Mouse (Mus musculus) forebrain, embryonic 11.5 days (tissue): ENCODE results near the gene Efcab10. TPM values are rescaled to one million over a fixed set of nuclear protein-coding genes. Genes with fewer than 3 reads are reported as not detected.

ENCODE experiments used
- ATAC-seq: fragments of 200-750 bp; cut with Nextera tagmentation; replicated peaks from 2 replicates; pipeline ENCODE4 v1.8.0; 2017; ENCODE audit warnings: moderate TSS enrichment; ENCODE audit not compliant: low FRiP score
- DNase-seq: peaks from one replicate; pipeline ENCODE4 v3.0.0-alpha.2; 2017; ENCODE audit warnings: low spot score
- H3K27ac ChIP-seq: fragments of 300-500 bp; sonication (generic); 2 replicates; pipeline ENCODE4 v1.5.1; 2014; ENCODE audit warnings: low read depth, low read length
- H3K27me3 ChIP-seq: fragments of 300-500 bp; sonication (generic); 2 replicates; pipeline ENCODE4 v1.6.1; 2014; ENCODE audit warnings: mild to moderate bottlenecking, low read length, mixed read lengths; ENCODE audit not compliant: control insufficient read depth, insufficient read depth
- H3K36me3 ChIP-seq: fragments of 300-500 bp; sonication (generic); 2 replicates; pipeline ENCODE4 v1.6.1; 2014; ENCODE audit warnings: mild to moderate bottlenecking, low read length, moderate library complexity, mixed read lengths; ENCODE audit not compliant: control insufficient read depth, insufficient read depth
- H3K4me1 ChIP-seq: fragments of 300-500 bp; sonication (generic); replicated peaks from 2 replicates; pipeline ENCODE4 v1.6.1; 2014; ENCODE audit warnings: low read length, mixed read lengths; ENCODE audit not compliant: control insufficient read depth, insufficient read depth
- H3K4me2 ChIP-seq: fragments of 300-500 bp; sonication (generic); 2 replicates; pipeline ENCODE4 v1.6.1; 2014; ENCODE audit warnings: low read depth, mild to moderate bottlenecking, low read length, moderate library complexity, mixed read lengths; ENCODE audit not compliant: severe bottlenecking
- H3K4me3 ChIP-seq: fragments of 300-500 bp; sonication (generic); 2 replicates; pipeline ENCODE4 v1.5.1; 2014; ENCODE audit warnings: low read depth, low read length
- H3K9ac ChIP-seq: fragments of 300-500 bp; sonication (generic); 2 replicates; pipeline ENCODE4 v1.6.1; 2014; ENCODE audit warnings: low read length
- H3K9me3 ChIP-seq: fragments of 300-500 bp; sonication (generic); 2 replicates; pipeline ENCODE4 v1.6.1; 2016; ENCODE audit warnings: low read length, mixed read lengths; ENCODE audit not compliant: control insufficient read depth
- WGBS: fragments of 180-500 bp; shearing (Covaris S2); extraction: QIAGEN DNeasy Blood & Tissue Kit; methylation state at CpG from one replicate; pipeline ENCODE4 v1.1.7; 2014; 5-methylcytosine and 5-hydroxymethylcytosine counted together
- polyA plus RNA-seq: library from polyadenylated mRNA; unstranded; fragments of >200 nt; fragmentation: Nextera tagmentation; extraction: Ambion mirVana; gene quantifications from 2 replicates; pipeline ENCODE4 v1.2.1, GENCODE M21; 2014

Efcab10 gene
- 0.49 TPM in 1 of 2 replicates, not detected in the other for polyA plus RNA-seq

- peak; percentile 75 for ATAC-seq
- 9% methylated on average over 24 of the region's 24 CpGs for WGBS
- H3K27me3 ChIP-seq = no peaks in the 10 kb centered on the region
- peak within 1 kb of the TSS; percentile 55 for H3K4me2 ChIP-seq
- H3K9me3 ChIP-seq = no peaks in the 10 kb centered on the region
- DNase-seq = peak; percentile 74
- H3K4me3 ChIP-seq = peak within 1 kb of the TSS; percentile 26
- H3K36me3 ChIP-seq = no peaks in the 10 kb centered on the region
- no peaks in the 10 kb centered on the region for H3K4me1 ChIP-seq
- peak within 1 kb of the TSS; percentile 23; the same call in 1 of the 2 replicates for H3K9ac ChIP-seq
- H3K27ac ChIP-seq = no peak within 1 kb of the TSS
These were observed at the start of gene Efcab10 for GRCm38 (mm10) chr12:33394804-33395623. Gene Efcab10, plus strand, starts transcription at chr12:33394854.

GRCm38 (mm10) chr12:33344970-33345772 is 49.5 kb upstream of the Efcab10 start:
- Histone ChIP-seq H3K9me3 (no peaks in the 10 kb centered on the region), H3K4me2 (peak overlapping the region; percentile 45), H3K4me1 (peaks cover 10% of the 10 kb centered on the region; the same call in 1 of the 2 replicates), H3K36me3 (no peaks in the 10 kb centered on the region), H3K27ac (no peak overlapping the region), H3K4me3 (no peak overlapping the region), H3K9ac (peak overlapping the region; percentile 40; the same call in 1 of the 2 replicates), H3K27me3 (peaks cover 2% of the 10 kb centered on the region; the same call in 1 of the 2 replicates)
- DNase-seq (no peak), ATAC-seq (peak; percentile 57)
- whole genome bisulfite sequencing = 6% methylated on average over 25 of the region's 25 CpGs

- ATAC-seq = no peak
- no peaks in the 10 kb centered on the region for H3K36me3 ChIP-seq
- no peak overlapping the region for H3K4me3 ChIP-seq
- peaks cover 10% of the 10 kb centered on the region; the same call in 1 of the 2 replicates for H3K4me1 ChIP-seq
- 32% methylated on average over 23 of the region's 23 CpGs for WGBS
- H3K27me3 ChIP-seq = peaks cover 2% of the 10 kb centered on the region; the same call in 1 of the 2 replicates
- no peak overlapping the region for H3K27ac ChIP-seq
- no peak overlapping the region; the same call in 1 of the 2 replicates for H3K9ac ChIP-seq
- no peaks in the 10 kb centered on the region for H3K9me3 ChIP-seq
- no peak overlapping the region for H3K4me2 ChIP-seq
- DNase-seq = no peak
These were observed 48.8 kb upstream of the Efcab10 start for GRCm38 (mm10) chr12:33345773-33346435.

- WGBS = 79% methylated on average over 4 of the region's 4 CpGs
These were observed 42.0 kb upstream of the Efcab10 start for GRCm38 (mm10) chr12:33352671-33353070.

GRCm38 (mm10) chr12:33358345-33358744 is 36.3 kb upstream of the Efcab10 start:
- no peak overlapping the region for H3K9ac ChIP-seq
- no peaks in the 10 kb centered on the region for H3K36me3 ChIP-seq
- no peaks in the 10 kb centered on the region for H3K27me3 ChIP-seq
- no peaks in the 10 kb centered on the region for H3K4me1 ChIP-seq
- ATAC-seq (no peak), DNase-seq (no peak)
- WGBS = 88% methylated on average over 10 of the region's 10 CpGs
- no peak overlapping the region for H3K4me2 ChIP-seq
- H3K9me3 ChIP-seq = no peaks in the 10 kb centered on the region
- no peak overlapping the region for H3K4me3 ChIP-seq
- no peak overlapping the region for H3K27ac ChIP-seq

More at GRCm38 (mm10) chr12:33352671-33353070, 42.0 kb upstream of the Efcab10 start:
- no peak for ATAC-seq
- Histone ChIP-seq H3K4me2 (no peak overlapping the region), H3K9me3 (no peaks in the 10 kb centered on the region), H3K4me1 (no peaks in the 10 kb centered on the region), H3K27me3 (no peaks in the 10 kb centered on the region), H3K36me3 (no peaks in the 10 kb centered on the region), H3K27ac (no peak overlapping the region), H3K4me3 (no peak overlapping the region), H3K9ac (no peak overlapping the region)
- DNase-seq = no peak

- Histone ChIP-seq H3K4me3 (no peak overlapping the region), H3K27ac (no peak overlapping the region), H3K27me3 (no peaks in the 10 kb centered on the region), H3K4me2 (no peak overlapping the region), H3K9me3 (no peaks in the 10 kb centered on the region), H3K4me1 (no peaks in the 10 kb centered on the region), H3K36me3 (no peaks in the 10 kb centered on the region), H3K9ac (no peak overlapping the region)
- ATAC-seq (no peak), DNase-seq (no peak)
- WGBS = 92% methylated on average over 7 of the region's 7 CpGs
These were observed 35.4 kb upstream of the Efcab10 start for GRCm38 (mm10) chr12:33359209-33359608.

- Histone ChIP-seq H3K9ac (no peak overlapping the region), H3K4me1 (no peaks in the 10 kb centered on the region), H3K36me3 (no peaks in the 10 kb centered on the region), H3K27ac (no peak overlapping the region), H3K9me3 (no peaks in the 10 kb centered on the region), H3K27me3 (no peaks in the 10 kb centered on the region), H3K4me3 (no peak overlapping the region), H3K4me2 (no peak overlapping the region)
- WGBS = 90% methylated on average over 5 of the region's 5 CpGs
- ATAC-seq (no peak), DNase-seq (no peak)
These were observed 34.7 kb upstream of the Efcab10 start for GRCm38 (mm10) chr12:33359878-33360482.

GRCm38 (mm10) chr12:33360729-33361128 is 33.9 kb upstream of the Efcab10 start:
- H3K27me3 ChIP-seq = no peaks in the 10 kb centered on the region
- H3K4me3 ChIP-seq = no peak overlapping the region
- no peaks in the 10 kb centered on the region for H3K9me3 ChIP-seq
- no peak overlapping the region for H3K9ac ChIP-seq
- 86% methylated on average over 6 of the region's 6 CpGs for WGBS
- H3K27ac ChIP-seq = no peak overlapping the region
- ATAC-seq = no peak
- H3K4me1 ChIP-seq = no peaks in the 10 kb centered on the region
- no peak overlapping the region for H3K4me2 ChIP-seq
- no peaks in the 10 kb centered on the region for H3K36me3 ChIP-seq
- DNase-seq = no peak
